Mouse (Mus musculus) limb, embryonic 10.5 days (tissue): ENCODE results near the gene Camkmt. TPM values are rescaled to one million over a fixed set of nuclear protein-coding genes. Genes with fewer than 3 reads are reported as not detected.

Experiments used
- DNase-seq: peaks from one replicate; pipeline ENCODE4 v3.0.0-alpha.2; 2017; ENCODE audit warnings: low spot score
- H3K27ac ChIP-seq: fragments of 300-500 bp; sonication (generic); 2 replicates; pipeline ENCODE4 v1.5.1; 2016; ENCODE audit warnings: mild to moderate bottlenecking
- H3K27me3 ChIP-seq: fragments of 300-500 bp; sonication (generic); 2 replicates; pipeline ENCODE4 v1.6.1; 2016; ENCODE audit warnings: low read depth, mild to moderate bottlenecking; ENCODE audit not compliant: poor library complexity, severe bottlenecking
- H3K36me3 ChIP-seq: fragments of 300-500 bp; sonication (generic); 2 replicates; pipeline ENCODE4 v1.6.1; 2016; ENCODE audit warnings: mild to moderate bottlenecking, moderate library complexity
- H3K4me1 ChIP-seq: fragments of 300-500 bp; sonication (generic); 2 replicates; pipeline ENCODE4 v1.6.1; 2016
- H3K4me3 ChIP-seq: fragments of 300-500 bp; sonication (generic); 2 replicates; pipeline ENCODE4 v1.5.1; 2016; ENCODE audit warnings: mild to moderate bottlenecking, moderate library complexity
- H3K9me3 ChIP-seq: fragments of 300-500 bp; sonication (generic); replicated peaks from 2 replicates; pipeline ENCODE4 v1.6.1; 2016; ENCODE audit warnings: mild to moderate bottlenecking
- WGBS: fragments of 180-500 bp; shearing (Covaris S2); methylation state at CpG from one replicate; pipeline ENCODE4 v1.1.7; 2016; 5-methylcytosine and 5-hydroxymethylcytosine counted together
- polyA plus RNA-seq: library from polyadenylated mRNA; unstranded; fragments of >200 nt; fragmentation: Nextera tagmentation; extraction: Ambion mirVana; gene quantifications from 2 replicates; pipeline ENCODE4 v1.2.1, GENCODE M21; 2016

Camkmt gene
- polyA plus RNA-seq, 1 experiment from 2014 or later: 11.4 TPM

GRCm38 (mm10) chr17:85432923-85433322, 342.6 kb downstream of the Camkmt start:
- WGBS: 68% methylated on average over 8 of the region's 8 CpGs
- no peak for DNase-seq
- Histone ChIP-seq H3K4me1 (no peaks in the 10 kb centered on the region), H3K27me3 (no peaks in the 10 kb centered on the region), H3K4me3 (no peak overlapping the region), H3K36me3 (no peaks in the 10 kb centered on the region), H3K9me3 (no peaks in the 10 kb centered on the region), H3K27ac (no peak overlapping the region)

DNA sequence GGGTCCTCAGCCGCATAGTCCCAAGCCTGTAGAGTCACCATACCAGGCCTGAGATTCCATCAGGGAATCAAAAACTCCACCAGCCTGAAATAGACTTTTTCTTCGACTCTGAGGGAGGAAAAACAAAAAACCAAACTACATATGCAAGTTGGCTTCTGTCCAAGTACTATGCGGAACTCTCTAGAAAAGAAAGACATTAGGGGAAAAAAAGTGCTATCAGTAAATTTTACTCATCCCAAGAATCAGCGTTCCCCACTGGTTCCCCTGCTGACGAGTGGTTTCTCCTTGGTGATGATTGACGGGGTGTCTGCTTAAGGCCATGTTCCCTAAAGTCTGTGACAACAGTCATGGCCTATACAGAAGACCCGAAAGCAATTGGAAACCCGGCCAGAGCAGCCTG, 352.7 kb downstream of the Camkmt start:
- no peak overlapping the region for H3K4me3 ChIP-seq
- no peaks in the 10 kb centered on the region for H3K4me1 ChIP-seq
- WGBS: 91% methylated on average over 8 of the region's 8 CpGs
- no peak for DNase-seq
- no peaks in the 10 kb centered on the region for H3K27me3 ChIP-seq
- no peak overlapping the region for H3K27ac ChIP-seq
- H3K36me3 ChIP-seq: no peaks in the 10 kb centered on the region
- no peaks in the 10 kb centered on the region; the same call in 1 of the 2 replicates for H3K9me3 ChIP-seq

DNA sequence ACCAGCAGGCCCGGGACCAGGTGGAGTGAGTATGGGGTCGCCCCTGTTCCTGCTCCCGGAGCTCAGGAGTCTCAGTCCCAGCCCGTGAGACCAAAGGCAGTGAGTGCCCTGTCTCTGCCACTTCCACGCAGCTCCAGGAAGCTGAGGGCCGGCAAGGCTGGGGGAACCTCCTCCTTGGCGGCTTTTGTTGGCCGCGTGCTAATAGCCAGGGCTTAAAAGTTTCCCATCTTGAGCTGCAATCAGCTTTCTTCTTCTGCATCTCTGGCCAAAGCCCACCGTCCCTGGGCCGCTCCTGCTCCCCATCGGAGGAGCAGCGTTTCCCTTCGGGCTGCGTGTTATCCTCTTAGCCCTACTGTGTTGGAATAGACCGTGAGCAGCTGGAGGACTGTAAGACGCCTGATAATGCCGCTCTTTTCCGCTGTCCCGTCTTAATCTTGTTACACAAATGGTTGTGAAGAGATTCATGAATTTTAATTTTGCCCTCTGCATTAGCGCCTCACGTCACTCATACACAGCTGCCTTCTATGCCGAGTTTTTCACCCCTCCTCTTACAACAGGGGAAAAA, 364.1 kb downstream of the Camkmt start:
- 2% methylated on average over 23 of the region's 23 CpGs for WGBS
- no peak for DNase-seq
- no peak overlapping the region for H3K27ac ChIP-seq
- H3K4me3 ChIP-seq: peak overlapping the region; percentile 15; the same call in 1 of the 2 replicates
- no peaks in the 10 kb centered on the region for H3K9me3 ChIP-seq
- no peaks in the 10 kb centered on the region for H3K36me3 ChIP-seq
- peaks cover 12% of the 10 kb centered on the region for H3K4me1 ChIP-seq
- H3K27me3 ChIP-seq: peaks cover 95% of the 10 kb centered on the region

GRCm38 (mm10) chr17:85455063-85455462, 364.7 kb downstream of the Camkmt start:
- Histone ChIP-seq H3K9me3 (no peaks in the 10 kb centered on the region), H3K36me3 (no peaks in the 10 kb centered on the region), H3K27me3 (peaks cover 98% of the 10 kb centered on the region), H3K4me3 (peak overlapping the region; percentile 9; the same call in 1 of the 2 replicates), H3K27ac (no peak overlapping the region), H3K4me1 (peaks cover 12% of the 10 kb centered on the region)
- WGBS: 4% methylated on average over 16 of the region's 16 CpGs
- no peak for DNase-seq

GRCm38 (mm10) chr17:85458075-85458474, 367.7 kb downstream of the Camkmt start:
- peak; percentile 68 for DNase-seq
- Histone ChIP-seq H3K27me3 (peaks cover 100% of the 10 kb centered on the region), H3K36me3 (no peaks in the 10 kb centered on the region), H3K9me3 (no peaks in the 10 kb centered on the region), H3K4me1 (peaks cover 12% of the 10 kb centered on the region), H3K4me3 (no peak overlapping the region), H3K27ac (no peak overlapping the region)
- 1% methylated on average over 14 of the region's 14 CpGs for WGBS

GRCm38 (mm10) chr17:85458589-85458988, 368.2 kb downstream of the Camkmt start:
- no peak overlapping the region for H3K4me3 ChIP-seq

GRCm38 (mm10) chr17:85461577-85461976, 371.2 kb downstream of the Camkmt start:
- H3K27ac ChIP-seq: no peak overlapping the region
- peaks cover 100% of the 10 kb centered on the region for H3K27me3 ChIP-seq
- 43% methylated on average over 3 of the region's 3 CpGs for WGBS
- no peak overlapping the region for H3K4me3 ChIP-seq
- DNase-seq: no peak
- H3K4me1 ChIP-seq: peaks cover 27% of the 10 kb centered on the region
- H3K9me3 ChIP-seq: no peaks in the 10 kb centered on the region
- no peaks in the 10 kb centered on the region for H3K36me3 ChIP-seq

More at GRCm38 (mm10) chr17:85458589-85458988, 368.2 kb downstream of the Camkmt start:
- no peak for DNase-seq
- Histone ChIP-seq H3K4me1 (peaks cover 12% of the 10 kb centered on the region), H3K27ac (no peak overlapping the region), H3K36me3 (no peaks in the 10 kb centered on the region), H3K9me3 (no peaks in the 10 kb centered on the region), H3K27me3 (peaks cover 100% of the 10 kb centered on the region)
- 7% methylated on average over 9 of the region's 9 CpGs for WGBS

DNA sequence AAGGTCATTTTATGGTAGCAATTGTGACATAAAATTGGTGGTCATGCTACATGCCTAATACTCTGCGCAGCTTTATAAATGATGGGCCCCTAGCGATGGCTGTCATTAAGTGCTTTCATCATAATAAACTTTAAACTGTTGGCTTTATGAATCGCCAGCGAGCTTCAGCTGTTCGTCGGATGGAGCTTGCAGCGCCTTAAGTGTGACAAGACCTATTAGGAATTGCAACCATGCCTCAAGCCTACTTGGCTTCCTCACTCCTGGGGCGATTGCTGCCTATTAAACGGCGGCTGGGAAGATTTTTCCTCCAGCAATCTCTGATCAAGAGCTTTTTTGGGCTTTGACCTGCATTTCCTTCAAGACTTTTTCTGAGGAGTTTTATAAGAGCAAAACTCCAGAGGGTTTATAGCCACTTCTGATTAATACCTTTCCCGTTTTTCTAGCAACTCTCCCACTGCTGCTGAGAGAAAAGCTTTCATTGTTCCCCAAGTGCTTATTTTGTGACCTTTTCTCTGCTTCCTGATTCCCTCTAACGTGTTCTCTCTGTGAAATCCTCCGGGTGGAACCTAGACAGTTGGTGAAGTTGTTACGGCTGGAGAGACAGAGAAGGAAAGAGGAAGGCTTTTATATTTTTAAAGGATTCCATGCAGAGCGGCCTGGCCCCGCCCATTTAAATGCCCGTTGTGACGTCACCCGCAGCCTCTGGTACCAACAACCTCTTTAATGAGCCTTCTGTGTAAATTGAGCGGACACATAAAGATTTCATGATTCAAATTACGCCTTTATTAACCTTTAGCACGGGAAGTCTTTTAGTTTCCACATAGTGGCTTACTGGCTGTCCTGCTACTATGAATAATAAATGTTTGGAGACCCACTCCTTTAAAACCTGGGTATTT, 373.4 kb downstream of the Camkmt start:
- no peak overlapping the region for H3K27ac ChIP-seq
- no peaks in the 10 kb centered on the region for H3K9me3 ChIP-seq
- peaks cover 100% of the 10 kb centered on the region for H3K27me3 ChIP-seq
- H3K4me3 ChIP-seq: peak overlapping the region; percentile 16; the same call in 1 of the 2 replicates
- WGBS: 9% methylated on average over 22 of the region's 22 CpGs
- peaks cover 24% of the 10 kb centered on the region for H3K4me1 ChIP-seq
- H3K36me3 ChIP-seq: no peaks in the 10 kb centered on the region
- DNase-seq: no peak

GRCm38 (mm10) chr17:85464466-85465411, 374.4 kb downstream of the Camkmt start:
- under 1% methylated on average over 40 of the region's 40 CpGs for WGBS
- H3K27ac ChIP-seq: peak overlapping the region; percentile 58; the same call in 1 of the 2 replicates
- DNase-seq: no peak

GRCm38 (mm10) chr17:85469776-85470175, 379.4 kb downstream of the Camkmt start:
- Histone ChIP-seq H3K4me1 (peaks cover 14% of the 10 kb centered on the region), H3K4me3 (no peak overlapping the region), H3K9me3 (no peaks in the 10 kb centered on the region), H3K27me3 (peaks cover 100% of the 10 kb centered on the region), H3K36me3 (no peaks in the 10 kb centered on the region), H3K27ac (no peak overlapping the region)
- no peak for DNase-seq
- 70% methylated on average over 4 of the region's 4 CpGs for WGBS

More at GRCm38 (mm10) chr17:85464466-85465411, 374.4 kb downstream of the Camkmt start:
- Histone ChIP-seq H3K36me3 (no peaks in the 10 kb centered on the region), H3K4me3 (peak overlapping the region; percentile 34), H3K27me3 (peaks cover 100% of the 10 kb centered on the region), H3K4me1 (peaks cover 24% of the 10 kb centered on the region), H3K9me3 (no peaks in the 10 kb centered on the region)

GRCm38 (mm10) chr17:85472687-85473202, 382.4 kb downstream of the Camkmt start:
- H3K36me3 ChIP-seq: no peaks in the 10 kb centered on the region
- H3K27ac ChIP-seq: no peak overlapping the region
- H3K27me3 ChIP-seq: peaks cover 98% of the 10 kb centered on the region
- 6% methylated on average over 5 of the region's 5 CpGs for WGBS
- 0 out of 2 replicates have a peak, but pooled peaks cover 2% of the 10 kb centered on the region for H3K4me1 ChIP-seq
- no peak for DNase-seq
- no peaks in the 10 kb centered on the region for H3K9me3 ChIP-seq
- H3K4me3 ChIP-seq: no peak overlapping the region

DNA sequence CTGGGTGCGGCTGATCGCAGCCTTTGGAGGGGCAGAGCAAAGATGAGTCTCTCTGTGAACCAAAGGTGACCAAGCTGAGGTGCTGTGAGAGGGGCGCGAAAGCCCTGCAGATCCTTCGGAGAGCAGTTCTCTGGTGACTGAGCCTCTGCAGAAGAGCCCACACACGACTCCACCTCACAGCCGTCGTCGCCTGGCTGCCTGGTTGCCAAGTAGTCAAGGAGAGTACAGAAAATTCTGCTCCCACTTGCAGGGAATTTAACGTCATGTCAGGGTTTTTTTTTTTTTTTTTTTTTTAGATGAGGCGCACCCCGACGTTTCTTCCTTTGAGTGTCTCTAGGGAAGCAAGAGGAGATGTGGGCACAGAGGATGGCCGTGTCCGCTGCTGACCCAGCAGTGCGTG, 382.9 kb downstream of the Camkmt start:
- 3% methylated on average over 16 of the region's 16 CpGs for WGBS
- H3K4me3 ChIP-seq: no peak overlapping the region
- no peaks in the 10 kb centered on the region for H3K9me3 ChIP-seq
- H3K27me3 ChIP-seq: peaks cover 98% of the 10 kb centered on the region
- 0 out of 2 replicates have a peak, but pooled peaks cover 2% of the 10 kb centered on the region for H3K4me1 ChIP-seq
- H3K27ac ChIP-seq: no peak overlapping the region
- no peaks in the 10 kb centered on the region for H3K36me3 ChIP-seq
- no peak for DNase-seq
